Mouse (Mus musculus) CH12.LX (cell line): ENCODE data around the gene Dhx36. TPM values are rescaled to one million over a fixed set of nuclear protein-coding genes. Genes with fewer than 3 reads are reported as not detected.

ENCODE experiments used
- DNase-seq: peaks from one replicate; pipeline ENCODE4 v3.0.0-alpha.2; 2013; ENCODE audit errors: extremely low read depth
- H3K27ac ChIP-seq: 2 replicates; pipeline ENCODE4 v1.5.1; 2012; ENCODE audit warnings: low read depth, mild to moderate bottlenecking, control low read depth, moderate library complexity; ENCODE audit not compliant: insufficient read depth
- H3K27me3 ChIP-seq: replicated peaks from 2 replicates; pipeline ENCODE3; 2012; ENCODE audit warnings: inconsistent platforms
- H3K36me3 ChIP-seq, 2 experiments: replicated peaks in 1 of 2; 2 replicates each; pipeline versions ENCODE3 to v1.6.1; 2012; ENCODE audit warnings: inconsistent platforms in 1 of 2, low read length in 1 of 2, mild to moderate bottlenecking in 1 of 2, mixed read lengths in 1 of 2, moderate library complexity in 1 of 2; ENCODE audit not compliant: control insufficient read depth in 1 of 2, insufficient read depth in 1 of 2
- H3K4me1 ChIP-seq, 2 experiments: 2 replicates each; pipeline ENCODE4 v1.6.1; 2012; ENCODE audit warnings: inconsistent platforms in 1 of 2, moderate library complexity in 1 of 2; ENCODE audit not compliant: insufficient read depth in 2 of 2, control insufficient read depth in 1 of 2
- H3K4me2 ChIP-seq: 2 replicates; pipeline ENCODE4 v1.6.1; 2012; ENCODE audit warnings: low read depth, mild to moderate bottlenecking, control low read depth; ENCODE audit not compliant: poor library complexity, insufficient read depth, severe bottlenecking
- H3K4me3 ChIP-seq, 3 experiments: fragments of 150-350 bp in 1 of 3; sonication (generic) in 1 of 3; replicated peaks in 1 of 3; 2 replicates each; pipeline versions ENCODE3 to v1.5.1; 2011 to 2012; ENCODE audit warnings: low read depth in 2 of 3, low read length in 2 of 3, mild to moderate bottlenecking in 2 of 3, moderate library complexity in 2 of 3, control low read depth in 1 of 3, improper control_type of control experiment in 1 of 3, inconsistent platforms in 1 of 3, mixed read lengths in 1 of 3; ENCODE audit not compliant: poor library complexity in 1 of 3
- H3K79me2 ChIP-seq: replicated peaks from 2 replicates; pipeline ENCODE4 v1.6.1; 2012; ENCODE audit warnings: mild to moderate bottlenecking, moderate library complexity; ENCODE audit not compliant: control insufficient read depth, poor library complexity, insufficient read depth, severe bottlenecking; ENCODE audit errors: extremely low read depth
- H3K9ac ChIP-seq: 2 replicates; pipeline ENCODE4 v1.6.1; 2012; ENCODE audit warnings: low read depth, mild to moderate bottlenecking, control low read depth, moderate library complexity; ENCODE audit not compliant: insufficient read depth
- H3K9me3 ChIP-seq: replicated peaks from 2 replicates; pipeline ENCODE3; 2012; ENCODE audit warnings: low read length, inconsistent platforms, mixed read lengths
- CHD1 ChIP-seq: IDR thresholded peaks from 2 replicates; pipeline ENCODE4 v1.6.1; 2012; ENCODE audit warnings: low read depth, low read length, improper control_type of control experiment, inconsistent platforms
- CHD2 ChIP-seq: IDR thresholded peaks from 2 replicates; pipeline ENCODE4 v1.6.1; 2011; ENCODE audit warnings: low read length, improper control_type of control experiment
- E2F4 ChIP-seq: IDR thresholded peaks from 2 replicates; pipeline ENCODE4 v1.6.1; 2011; ENCODE audit warnings: low read depth, low read length, improper control_type of control experiment; ENCODE audit not compliant: insufficient replicate concordance
- ELF1 ChIP-seq: IDR thresholded peaks from 2 replicates; pipeline ENCODE4 v1.6.1; 2014; ENCODE audit warnings: low read depth, mild to moderate bottlenecking, inconsistent platforms, low read length, improper control_type of control experiment
- EP300 ChIP-seq: IDR thresholded peaks from 2 replicates; pipeline ENCODE4 v1.6.1; 2011; ENCODE audit warnings: low read length, improper control_type of control experiment
- ETS1 ChIP-seq: conservative IDR thresholded peaks from 2 replicates; pipeline ENCODE4 v1.6.1; 2012; ENCODE audit warnings: low read depth, mild to moderate bottlenecking, inconsistent platforms, low read length, improper control_type of control experiment, moderate library complexity
- GABPA ChIP-seq: IDR thresholded peaks from 2 replicates; pipeline ENCODE4 v1.6.1; 2012; ENCODE audit warnings: low read depth, low read length, improper control_type of control experiment, inconsistent platforms; ENCODE audit not compliant: insufficient replicate concordance
- JUN ChIP-seq: IDR thresholded peaks from 2 replicates; pipeline ENCODE4 v1.6.1; 2011; ENCODE audit warnings: low read depth, mild to moderate bottlenecking, low read length, improper control_type of control experiment, moderate library complexity; ENCODE audit not compliant: insufficient read depth
- KAT2A ChIP-seq: IDR thresholded peaks from 2 replicates; pipeline ENCODE4 v1.6.1; 2012; ENCODE audit warnings: low read length, improper control_type of control experiment, inconsistent platforms; ENCODE audit not compliant: insufficient replicate concordance
- MAX ChIP-seq: IDR thresholded peaks from 2 replicates; pipeline ENCODE4 v1.6.1; 2011; ENCODE audit warnings: low read length, improper control_type of control experiment
- MYC ChIP-seq: IDR thresholded peaks from 2 replicates; pipeline ENCODE4 v1.6.1; 2011; ENCODE audit warnings: low read depth, mild to moderate bottlenecking, improper control_type of control experiment, low read length
- POLR2A ChIP-seq: IDR thresholded peaks from 2 replicates; pipeline ENCODE4 v1.6.1; 2011; ENCODE audit warnings: low read depth, mild to moderate bottlenecking, improper control_type of control experiment, low read length
- POLR2AphosphoS2 ChIP-seq: IDR thresholded peaks from 2 replicates; pipeline ENCODE4 v1.6.1; 2011; ENCODE audit warnings: low read depth, low read length, improper control_type of control experiment
- SIN3A ChIP-seq: IDR thresholded peaks from 2 replicates; pipeline ENCODE4 v1.6.1; 2012; ENCODE audit warnings: low read length, improper control_type of control experiment, inconsistent platforms
- TCF12 ChIP-seq: IDR thresholded peaks from 2 replicates; pipeline ENCODE4 v1.6.1; 2014; ENCODE audit warnings: low read depth, mild to moderate bottlenecking, inconsistent platforms, low read length, improper control_type of control experiment
- USF1 ChIP-seq: IDR thresholded peaks from 2 replicates; pipeline ENCODE4 v1.6.1; 2014; ENCODE audit warnings: low read depth, mild to moderate bottlenecking, inconsistent platforms, low read length, improper control_type of control experiment
- dilution Hi-C: fragments of 300-500 bp; cut with MboI; formaldehyde crosslinking; loops from 2 replicates; pipeline ENCODE4 v1.14.3; 2020; ENCODE audit warnings: low sequenced_read_pairs; ENCODE audit not compliant: extremely low pct_unique_long_range_greater_than_20kb, extremely low pct_ligation_motif_present
- in situ Hi-C: fragments of 300-500 bp; cut with MboI; formaldehyde crosslinking; loops from 3 replicates; pipeline ENCODE4 v1.14.3; 2019; ENCODE audit warnings: low sequenced_read_pairs, low pct_ligation_motif_present, low pct_unique_long_range_greater_than_20kb, mixed read lengths
- polyA plus RNA-seq: library from polyadenylated mRNA; unstranded; fragments of >175 nt; gene quantifications from 2 replicates; pipeline ENCODE4 v1.2.1, GENCODE M21; 2012; ENCODE audit warnings: low read depth; ENCODE audit not compliant: insufficient read length
- total RNA-seq, 2 experiments: library from RNA; depleted of rRNA; stranded (reverse); fragments of 300-350 nt in 1 of 2; fragments of >200 nt in 1 of 2; gene quantifications; 2 replicates each; pipeline ENCODE4 v1.2.3; 2012 to 2014

Gene Dhx36
- total and polyA plus RNA-seq, 3 experiments = 29.7 to 66.3 (median 35.0) TPM

GRCm38 (mm10) chr3:62447151-62447550, 59.7 kb downstream of the Dhx36 start:
- dilution Hi-C loops = no loop called here
- H3K9ac ChIP-seq = no peak overlapping the region
- DNase-seq = no peak

DNA sequence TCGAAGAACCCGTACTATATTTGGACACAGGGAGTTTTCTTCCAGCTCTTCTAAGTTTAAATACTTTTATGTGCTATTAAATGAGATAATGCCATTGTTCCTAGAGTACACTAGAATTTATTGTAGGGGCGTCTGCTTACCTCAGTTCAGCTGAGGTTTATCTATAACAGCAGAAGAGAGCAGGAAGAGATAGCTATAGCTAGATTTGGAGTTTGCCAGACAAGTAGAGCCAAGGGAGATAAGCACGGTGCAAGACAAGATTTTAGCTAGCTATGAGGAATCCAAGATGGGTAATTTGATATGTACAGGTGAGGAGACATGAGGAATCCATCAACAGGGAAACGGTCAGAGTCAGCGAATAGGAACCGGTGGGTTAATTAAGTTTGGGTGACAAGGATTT, 60.5 kb downstream of the Dhx36 start:
- no peak overlapping the region for H3K27ac ChIP-seq
- TF ChIP-seq E2F4 (no peak), CHD2 (no peak), KAT2A (no peak)
- DNase-seq = no peak
- no peaks in the 10 kb centered on the region for H3K36me3 ChIP-seq
- H3K79me2 ChIP-seq = no peaks in the 10 kb centered on the region
- no peaks in the 10 kb centered on the region; a peak in 1 of 4 replicates for H3K4me1 ChIP-seq
- in situ Hi-C loops (no loop called here), dilution Hi-C loops (no loop called here)
- H3K9ac ChIP-seq = no peak overlapping the region
- no peaks in the 10 kb centered on the region for H3K9me3 ChIP-seq
- H3K27me3 ChIP-seq = no peaks in the 10 kb centered on the region
- H3K4me3 ChIP-seq = no peak overlapping the region
- H3K4me2 ChIP-seq = no peak overlapping the region

More at GRCm38 (mm10) chr3:62447151-62447550, 59.7 kb downstream of the Dhx36 start:
- in situ Hi-C loops = no loop called here
- Histone ChIP-seq H3K27ac (no peak overlapping the region), H3K9me3 (no peaks in the 10 kb centered on the region), H3K4me2 (no peak overlapping the region), H3K36me3 (no peaks in the 10 kb centered on the region), H3K79me2 (no peaks in the 10 kb centered on the region), H3K4me3 (no peak overlapping the region), H3K27me3 (no peaks in the 10 kb centered on the region), H3K4me1 (no peaks in the 10 kb centered on the region; a peak in 1 of 4 replicates)
- no peak for TF ChIP-seq CHD1
- TF ChIP-seq GABPA = no peak
- TF ChIP-seq CHD2 = no peak
- TF ChIP-seq JUN = no peak
- no peak for TF ChIP-seq MYC
- TF ChIP-seq ETS1 = no peak
- TF ChIP-seq USF1 = no peak
- TF ChIP-seq TCF12 = no peak
- TF ChIP-seq MAX = no peak
- no peak for TF ChIP-seq EP300
- no peak for TF ChIP-seq POLR2AphosphoS2
- TF ChIP-seq SIN3A = no peak
- no peak for TF ChIP-seq E2F4
- no peak for TF ChIP-seq POLR2A
- no peak for TF ChIP-seq KAT2A
- no peak for TF ChIP-seq ELF1
